Mouse (Mus musculus) liver, embryonic 12.5 days (tissue): ENCODE data around the gene Mast4. TPM values are rescaled to one million over a fixed set of nuclear protein-coding genes. Genes with fewer than 3 reads are reported as not detected.
A peak's percentile ranks its signal among the peaks of the same experiment; 100 is the strongest.

Experiments
- ATAC-seq: fragments of 200-750 bp; cut with Nextera tagmentation; 2 replicates; pipeline ENCODE4 v1.8.0; 2017; ENCODE audit warnings: moderate number of reproducible peaks, mild to moderate bottlenecking, moderate library complexity
- H3K27ac ChIP-seq: fragments of 300-500 bp; sonication (generic); 2 replicates; pipeline ENCODE4 v1.5.1; 2016; ENCODE audit warnings: mild to moderate bottlenecking
- H3K27me3 ChIP-seq: fragments of 300-500 bp; sonication (generic); replicated peaks from 2 replicates; pipeline ENCODE4 v1.6.1; 2016; ENCODE audit warnings: mild to moderate bottlenecking, moderate library complexity
- H3K36me3 ChIP-seq: fragments of 300-500 bp; sonication (generic); 2 replicates; pipeline ENCODE4 v1.6.1; 2016; ENCODE audit warnings: mild to moderate bottlenecking, moderate library complexity
- H3K4me1 ChIP-seq: fragments of 300-500 bp; sonication (generic); 2 replicates; pipeline ENCODE4 v1.6.1; 2016
- H3K4me2 ChIP-seq: fragments of 300-500 bp; sonication (generic); 2 replicates; pipeline ENCODE4 v1.6.1; 2016; ENCODE audit warnings: mild to moderate bottlenecking, moderate library complexity
- H3K4me3 ChIP-seq: fragments of 300-500 bp; sonication (generic); 2 replicates; pipeline ENCODE4 v1.5.1; 2016; ENCODE audit warnings: mild to moderate bottlenecking, moderate library complexity
- H3K9ac ChIP-seq: fragments of 300-500 bp; sonication (generic); 2 replicates; pipeline ENCODE4 v1.6.1; 2016; ENCODE audit warnings: mild to moderate bottlenecking, moderate library complexity
- H3K9me3 ChIP-seq: fragments of 300-500 bp; sonication (generic); replicated peaks from 2 replicates; pipeline ENCODE4 v1.6.1; 2016; ENCODE audit warnings: mild to moderate bottlenecking, moderate library complexity
- WGBS: fragments of 180-500 bp; shearing (Covaris S2); methylation state at CpG from one replicate; pipeline ENCODE4 v1.1.7; 2016; ENCODE audit not compliant: insufficient replicate concordance; 5-methylcytosine and 5-hydroxymethylcytosine counted together
- polyA plus RNA-seq: library from polyadenylated mRNA; unstranded; fragments of >200 nt; fragmentation: Nextera tagmentation; extraction: Ambion mirVana; gene quantifications from 2 replicates; pipeline ENCODE4 v1.2.1, GENCODE M21; 2016

Mast4 gene
- polyA plus RNA-seq, 1 experiment from 2014 or later, result 4.7 TPM

DNA sequence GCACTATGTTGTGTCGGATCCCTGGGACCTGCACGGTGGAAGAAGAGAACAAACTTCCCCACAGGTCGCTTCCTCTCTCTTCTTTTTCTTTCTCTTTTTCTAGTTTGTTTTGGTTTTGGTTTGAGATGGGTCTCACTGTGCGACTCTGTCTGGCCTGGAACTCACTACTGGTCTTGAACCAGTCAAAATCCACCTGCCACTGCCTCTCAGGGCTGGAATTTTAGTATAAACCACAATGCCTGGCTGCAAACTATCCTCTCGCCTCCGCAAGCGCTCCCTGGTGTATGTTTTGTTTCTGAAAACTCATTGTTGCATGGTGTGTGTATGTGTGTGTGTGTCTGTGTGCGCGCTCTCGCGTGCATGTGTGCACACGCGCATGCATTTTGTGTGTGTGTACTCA is 446.8 kb downstream of the Mast4 start:
- peaks cover 17% of the 10 kb centered on the region for H3K4me1 ChIP-seq
- H3K27ac ChIP-seq, result no peak overlapping the region
- no peaks in the 10 kb centered on the region for H3K9me3 ChIP-seq
- no peak overlapping the region for H3K4me3 ChIP-seq
- no peak overlapping the region for H3K9ac ChIP-seq
- H3K4me2 ChIP-seq, result no peak overlapping the region
- no peaks in the 10 kb centered on the region for H3K27me3 ChIP-seq
- no peak for ATAC-seq
- WGBS, result 84% methylated on average over 13 of the region's 13 CpGs
- no peaks in the 10 kb centered on the region for H3K36me3 ChIP-seq

DNA sequence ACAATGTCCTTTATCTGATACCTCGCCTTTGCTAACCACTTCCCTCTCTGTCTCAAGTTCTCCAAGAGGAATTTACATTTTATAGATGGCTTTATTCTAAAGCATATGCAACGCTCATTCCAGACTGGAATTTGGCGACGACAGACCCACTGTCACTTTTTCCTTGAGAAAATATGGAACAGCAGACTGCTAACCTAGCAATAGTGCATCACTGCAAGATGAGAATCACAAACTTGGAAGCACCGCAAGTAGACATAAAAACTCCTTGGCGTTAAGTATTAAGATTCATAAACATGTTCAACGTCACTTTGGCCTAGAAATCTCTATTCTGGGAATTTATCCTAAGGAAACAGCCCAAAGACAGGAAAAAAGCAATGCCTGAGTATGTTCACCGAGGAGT is 447.5 kb downstream of the Mast4 start:
- no peak overlapping the region for H3K9ac ChIP-seq
- no peak for ATAC-seq
- 72% methylated on average over 8 of the region's 8 CpGs for WGBS
- H3K27ac ChIP-seq, result no peak overlapping the region
- H3K27me3 ChIP-seq, result no peaks in the 10 kb centered on the region
- H3K4me3 ChIP-seq, result no peak overlapping the region
- peaks cover 17% of the 10 kb centered on the region for H3K4me1 ChIP-seq
- no peaks in the 10 kb centered on the region for H3K9me3 ChIP-seq
- no peaks in the 10 kb centered on the region for H3K36me3 ChIP-seq
- no peak overlapping the region for H3K4me2 ChIP-seq

DNA sequence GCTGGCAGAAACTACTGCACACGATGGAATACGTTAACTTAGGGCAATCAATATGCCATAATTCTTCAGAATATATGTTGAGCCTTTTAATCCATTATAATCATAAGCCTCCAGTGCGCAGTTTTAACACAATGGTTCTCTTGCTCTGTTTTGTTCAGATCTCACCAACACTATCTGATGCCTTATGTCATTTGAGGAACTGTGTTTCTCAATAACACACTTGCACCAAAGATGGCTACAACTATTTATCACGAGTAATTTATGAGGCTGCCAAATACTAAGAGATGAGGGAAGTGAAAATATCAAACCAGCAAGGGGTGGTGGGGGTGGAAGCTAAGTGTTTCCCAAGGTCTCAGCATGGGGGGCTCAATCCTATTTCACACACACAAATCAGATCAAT is 448.1 kb downstream of the Mast4 start:
- ATAC-seq, result no peak
- Histone ChIP-seq H3K9me3 (no peaks in the 10 kb centered on the region), H3K4me2 (no peak overlapping the region), H3K4me1 (peaks cover 17% of the 10 kb centered on the region), H3K27ac (no peak overlapping the region), H3K36me3 (no peaks in the 10 kb centered on the region), H3K27me3 (no peaks in the 10 kb centered on the region), H3K9ac (no peak overlapping the region), H3K4me3 (no peak overlapping the region)
- 67% methylated on average over 4 of the region's 4 CpGs for WGBS

DNA sequence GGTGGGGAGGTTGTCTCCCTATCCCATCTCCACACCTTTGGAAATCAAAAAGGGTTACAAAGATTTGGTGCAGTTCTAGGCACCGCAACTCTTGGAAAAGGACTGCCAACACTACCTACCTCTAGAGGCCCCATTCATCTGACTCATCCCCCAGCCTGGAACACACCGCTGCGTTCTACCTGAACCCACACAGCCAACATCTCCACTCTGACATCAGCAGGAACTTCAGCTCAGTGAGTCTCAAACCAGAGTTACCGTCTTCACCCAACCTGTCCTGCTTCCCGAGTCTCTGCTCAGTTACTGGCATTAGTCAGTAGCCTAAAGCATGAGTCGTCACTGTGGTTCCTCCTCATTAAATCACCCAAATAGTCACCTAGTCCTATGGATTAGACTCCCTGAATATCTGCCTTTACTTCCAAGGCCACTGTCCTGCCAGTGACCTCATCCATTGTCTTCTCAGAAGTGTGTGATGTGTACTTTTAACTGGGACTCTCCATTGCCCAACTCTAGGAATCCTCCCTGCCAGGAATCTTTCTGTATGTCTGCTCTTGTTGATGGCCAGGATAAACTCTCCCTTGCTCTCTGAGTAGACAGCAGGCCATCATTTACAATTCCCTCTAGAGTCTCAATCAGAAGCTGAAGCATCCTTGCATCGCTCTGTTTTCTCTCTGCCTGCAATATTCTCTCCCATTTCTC is 453.8 kb downstream of the Mast4 start:
- Histone ChIP-seq H3K4me2 (no peak overlapping the region), H3K4me3 (no peak overlapping the region), H3K27me3 (no peaks in the 10 kb centered on the region), H3K9ac (no peak overlapping the region), H3K4me1 (peaks cover 23% of the 10 kb centered on the region; the same call in 1 of the 2 replicates), H3K36me3 (no peaks in the 10 kb centered on the region), H3K27ac (no peak overlapping the region), H3K9me3 (no peaks in the 10 kb centered on the region)
- ATAC-seq, result no peak
- 74% methylated on average over 7 of the region's 7 CpGs for WGBS

DNA sequence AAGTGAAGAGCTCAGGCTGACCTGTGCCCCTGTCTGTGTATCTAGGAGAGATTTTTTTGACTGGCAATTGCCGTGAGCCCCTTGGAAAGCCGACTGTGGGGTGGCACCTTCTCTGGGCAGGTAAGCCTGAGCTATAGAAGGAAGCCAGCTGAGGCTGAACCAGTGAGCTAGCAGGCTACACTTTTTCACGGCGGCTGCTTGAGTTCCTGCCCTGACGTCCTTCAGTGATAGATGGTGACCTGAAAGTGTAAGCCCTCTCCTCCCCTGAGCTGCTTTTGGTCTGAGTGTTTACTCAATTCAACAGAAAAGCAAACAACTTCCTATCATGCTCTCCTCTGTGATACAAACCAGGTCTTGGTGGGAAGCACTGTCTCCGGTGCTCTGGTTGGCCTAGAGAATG is 455.7 kb downstream of the Mast4 start:
- WGBS, result 52% methylated on average over 6 of the region's 6 CpGs
- Histone ChIP-seq H3K27me3 (no peaks in the 10 kb centered on the region), H3K4me2 (no peak overlapping the region), H3K9me3 (no peaks in the 10 kb centered on the region), H3K4me3 (no peak overlapping the region), H3K27ac (no peak overlapping the region), H3K36me3 (no peaks in the 10 kb centered on the region), H3K4me1 (peaks cover 19% of the 10 kb centered on the region; the same call in 1 of the 2 replicates), H3K9ac (no peak overlapping the region)
- ATAC-seq, result no peak

DNA sequence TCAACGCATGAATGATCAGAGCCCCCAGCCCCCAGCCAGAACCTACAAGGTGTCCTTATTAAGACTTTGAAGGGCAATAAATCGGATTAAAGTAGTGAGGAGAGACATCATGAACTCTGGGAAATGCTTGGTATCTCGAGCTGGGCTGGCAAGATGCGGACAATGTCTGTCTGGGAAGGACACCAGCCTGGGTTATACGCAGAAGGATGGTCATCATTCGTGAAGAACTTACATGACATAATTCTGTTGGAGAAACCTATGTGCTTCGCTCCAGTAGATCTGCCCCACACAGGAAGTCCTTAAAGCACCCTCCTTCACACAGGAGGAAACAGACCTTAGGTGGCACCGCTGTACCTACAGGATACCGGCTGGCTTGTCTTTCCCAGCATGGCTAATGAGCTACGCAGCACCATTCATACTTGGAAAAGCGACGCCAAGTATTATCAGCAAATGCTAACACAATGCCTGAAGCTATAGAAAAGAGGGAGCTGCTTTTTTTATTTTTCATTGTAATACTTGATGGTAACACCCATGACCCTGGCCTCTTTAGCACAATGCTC is 456.5 kb downstream of the Mast4 start:
- H3K9me3 ChIP-seq, result no peaks in the 10 kb centered on the region
- no peak for ATAC-seq
- no peaks in the 10 kb centered on the region for H3K36me3 ChIP-seq
- H3K9ac ChIP-seq, result no peak overlapping the region
- H3K4me2 ChIP-seq, result no peak overlapping the region
- 75% methylated on average over 12 of the region's 12 CpGs for WGBS
- H3K4me1 ChIP-seq, result peaks cover 19% of the 10 kb centered on the region; the same call in 1 of the 2 replicates
- no peak overlapping the region for H3K27ac ChIP-seq
- H3K4me3 ChIP-seq, result no peak overlapping the region
- no peaks in the 10 kb centered on the region for H3K27me3 ChIP-seq

DNA sequence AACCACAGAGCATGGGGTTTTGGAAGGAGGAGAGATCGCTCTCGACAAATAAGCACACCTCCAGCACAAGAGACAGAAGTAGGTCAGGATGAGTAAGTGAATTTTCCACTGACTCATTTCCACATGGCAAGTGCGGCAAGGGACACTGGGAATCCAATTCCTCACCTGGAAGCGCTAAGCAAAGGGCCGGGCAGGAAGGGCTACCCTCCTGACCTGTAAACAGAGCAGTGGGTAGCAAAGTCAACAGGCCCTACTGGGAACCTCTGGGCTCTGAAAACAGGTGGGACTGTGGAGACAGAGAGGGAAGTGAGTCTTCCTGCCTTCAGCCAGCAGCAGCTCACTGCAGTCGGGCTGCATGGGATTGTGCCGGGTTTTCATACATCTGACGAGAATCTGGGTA is 457.1 kb downstream of the Mast4 start:
- H3K27ac ChIP-seq, result no peak overlapping the region

DNA sequence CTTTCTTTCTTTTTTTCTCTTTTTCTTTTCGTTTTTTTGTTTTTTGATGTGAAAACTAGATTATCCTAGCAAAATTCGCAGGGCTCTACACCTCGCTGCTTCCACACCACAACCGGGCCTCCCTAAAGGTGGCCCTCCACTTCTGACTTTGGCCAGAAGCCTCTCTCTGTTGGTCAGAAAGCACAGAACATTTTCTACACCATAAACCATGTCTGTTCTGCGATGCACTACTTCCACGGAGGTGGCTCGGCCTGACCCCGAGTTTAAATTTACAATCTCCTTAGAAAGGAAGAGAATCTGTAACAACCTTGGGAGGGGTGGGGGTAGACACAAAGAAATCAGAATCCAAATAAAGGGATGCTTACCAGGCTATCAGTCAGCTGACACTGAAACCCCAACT is 458.8 kb downstream of the Mast4 start:
- no peak overlapping the region for H3K4me2 ChIP-seq
- no peak overlapping the region for H3K9ac ChIP-seq
- H3K27me3 ChIP-seq, result no peaks in the 10 kb centered on the region
- no peak overlapping the region for H3K4me3 ChIP-seq
- no peaks in the 10 kb centered on the region for H3K36me3 ChIP-seq
- no peak for ATAC-seq
- peaks cover 19% of the 10 kb centered on the region; the same call in 1 of the 2 replicates for H3K4me1 ChIP-seq
- WGBS, result 84% methylated on average over 8 of the region's 8 CpGs
- no peak overlapping the region for H3K27ac ChIP-seq
- no peaks in the 10 kb centered on the region for H3K9me3 ChIP-seq

More for the DNA sequence above, 457.1 kb downstream of the Mast4 start:
- peak; percentile 65 for ATAC-seq
- H3K4me3 ChIP-seq, result no peak overlapping the region
- H3K9me3 ChIP-seq, result no peaks in the 10 kb centered on the region
- no peak overlapping the region for H3K4me2 ChIP-seq
- 74% methylated on average over 8 of the region's 8 CpGs for WGBS
- peaks cover 19% of the 10 kb centered on the region; the same call in 1 of the 2 replicates for H3K4me1 ChIP-seq
- H3K36me3 ChIP-seq, result no peaks in the 10 kb centered on the region
- no peaks in the 10 kb centered on the region for H3K27me3 ChIP-seq
- H3K9ac ChIP-seq, result no peak overlapping the region

DNA sequence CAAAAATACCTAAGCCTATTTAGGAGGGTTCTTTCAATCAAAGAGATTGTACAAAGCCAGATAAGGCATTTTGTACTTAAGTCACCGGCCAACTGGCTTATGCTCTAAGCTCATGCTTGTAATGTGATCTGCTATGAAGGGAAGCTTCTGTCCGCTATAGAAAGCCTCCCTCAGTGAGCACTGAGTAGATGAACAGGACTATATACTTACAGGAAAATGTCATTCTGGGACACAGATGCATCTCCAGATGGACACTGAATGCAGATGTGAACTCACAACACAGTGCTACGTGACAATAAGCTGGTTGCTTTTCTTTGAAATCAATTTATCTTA is 459.2 kb downstream of the Mast4 start:
- H3K27me3 ChIP-seq, result no peaks in the 10 kb centered on the region
- H3K27ac ChIP-seq, result no peak overlapping the region
- no peak overlapping the region for H3K4me3 ChIP-seq
- 62% methylated on average over 3 of the region's 3 CpGs for WGBS
- peaks cover 23% of the 10 kb centered on the region for H3K4me1 ChIP-seq
- no peaks in the 10 kb centered on the region for H3K9me3 ChIP-seq
- no peak overlapping the region for H3K4me2 ChIP-seq
- H3K9ac ChIP-seq, result no peak overlapping the region
- H3K36me3 ChIP-seq, result no peaks in the 10 kb centered on the region
- no peak for ATAC-seq

DNA sequence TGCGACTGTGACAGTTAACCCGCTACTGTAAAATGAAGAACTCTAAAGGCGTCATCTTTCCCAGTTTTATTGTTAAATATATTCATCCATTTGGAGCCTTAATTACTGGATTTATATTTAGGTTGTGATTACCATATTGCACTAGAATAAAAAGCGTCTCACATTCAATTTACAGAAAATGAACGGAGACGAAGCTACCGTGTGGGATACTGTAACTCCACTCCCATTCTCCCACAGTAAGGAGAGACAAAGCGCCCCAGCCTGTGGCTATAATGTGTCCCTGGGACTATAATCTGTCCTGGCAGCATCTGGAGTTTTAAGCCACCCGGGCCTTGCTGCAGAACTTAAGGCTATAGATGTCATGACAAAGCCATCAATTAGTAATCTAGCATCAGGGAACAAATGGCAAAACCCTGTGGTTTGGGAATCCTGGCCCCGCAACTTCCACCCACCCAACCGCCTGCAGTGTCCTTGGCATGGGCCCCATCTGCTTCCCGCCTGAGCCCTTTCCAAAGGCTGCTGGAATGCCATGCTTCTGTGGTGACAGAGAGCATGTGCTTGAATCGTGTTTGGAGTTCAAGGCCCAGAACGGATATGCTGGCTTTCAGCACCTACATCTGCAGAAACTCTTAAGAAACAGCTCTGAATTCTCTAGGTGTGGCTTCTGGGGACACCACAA is 459.7 kb downstream of the Mast4 start:
- no peak for ATAC-seq
- 75% methylated on average over 14 of the region's 14 CpGs for WGBS
- no peak overlapping the region for H3K27ac ChIP-seq
- H3K9ac ChIP-seq, result no peak overlapping the region
- H3K4me2 ChIP-seq, result no peak overlapping the region
- H3K9me3 ChIP-seq, result no peaks in the 10 kb centered on the region
- peaks cover 23% of the 10 kb centered on the region for H3K4me1 ChIP-seq
- no peaks in the 10 kb centered on the region for H3K27me3 ChIP-seq
- H3K4me3 ChIP-seq, result no peak overlapping the region
- H3K36me3 ChIP-seq, result no peaks in the 10 kb centered on the region

DNA sequence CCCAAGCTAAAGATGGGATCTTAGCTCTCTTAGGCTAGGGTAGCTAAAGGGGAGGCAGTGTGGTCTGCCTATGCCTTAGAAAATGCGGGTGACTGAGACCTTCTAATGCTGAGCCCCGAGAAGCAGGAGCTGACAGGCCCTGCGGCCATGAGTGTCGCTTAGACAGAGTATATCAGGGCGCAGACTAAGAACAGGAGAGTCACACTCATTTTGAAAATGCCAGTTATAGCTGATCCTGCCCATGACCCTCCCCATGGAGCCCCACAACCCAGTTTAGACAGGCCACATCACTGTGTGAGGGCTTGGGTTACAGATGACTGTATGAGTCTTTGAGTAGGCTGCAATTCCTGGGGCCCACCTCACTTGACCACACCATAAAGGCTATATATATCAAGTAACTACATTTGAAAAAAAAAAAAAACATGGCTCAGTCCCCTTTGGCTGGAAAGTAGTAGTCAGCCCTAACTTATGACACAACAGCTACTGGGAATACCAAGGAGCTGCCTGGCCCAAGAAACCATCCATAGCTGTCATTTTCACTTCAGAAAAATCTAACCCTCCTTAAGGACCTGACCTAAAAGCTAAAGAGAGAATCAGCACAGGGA is 460.8 kb downstream of the Mast4 start:
- no peak overlapping the region for H3K27ac ChIP-seq
- ATAC-seq, result no peak
- no peaks in the 10 kb centered on the region for H3K9me3 ChIP-seq
- no peaks in the 10 kb centered on the region for H3K27me3 ChIP-seq
- H3K4me2 ChIP-seq, result no peak overlapping the region
- H3K36me3 ChIP-seq, result no peaks in the 10 kb centered on the region
- H3K4me3 ChIP-seq, result no peak overlapping the region
- WGBS, result 76% methylated on average over 5 of the region's 5 CpGs
- peaks cover 18% of the 10 kb centered on the region for H3K4me1 ChIP-seq
- H3K9ac ChIP-seq, result no peak overlapping the region

DNA sequence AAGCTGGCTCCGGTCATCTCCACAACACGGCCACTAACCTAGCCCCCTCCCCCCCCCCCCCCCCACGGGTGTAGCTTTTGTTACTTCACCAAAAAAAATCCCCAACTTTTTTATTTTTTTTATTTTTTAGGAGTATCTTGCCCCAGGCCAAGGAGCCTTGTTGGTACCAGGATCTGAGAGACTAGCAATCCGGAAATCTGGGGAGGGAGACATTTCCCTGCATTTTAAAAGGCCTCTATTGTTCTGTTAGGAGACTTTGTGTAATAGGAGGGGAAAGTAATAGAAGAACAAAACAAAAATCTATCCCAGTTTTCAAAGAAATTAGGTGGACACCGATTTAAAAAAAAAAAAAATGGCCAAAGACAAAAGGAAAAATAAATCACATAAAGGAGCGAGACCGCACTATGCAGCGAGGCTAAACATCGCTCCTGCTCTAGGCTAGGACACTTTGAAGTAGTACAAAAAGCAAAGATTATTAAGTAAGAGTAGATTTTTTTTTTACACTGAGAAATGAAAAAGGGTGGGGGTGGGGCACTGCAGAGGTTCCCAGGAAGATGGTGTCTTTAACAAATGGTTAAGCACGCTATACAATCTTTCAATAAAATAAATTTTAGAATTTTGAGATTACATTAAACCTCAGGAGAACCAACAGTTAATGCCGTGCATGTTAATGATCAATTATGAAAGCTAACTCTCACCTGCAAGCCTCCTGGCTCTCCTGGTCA is 462.8 kb downstream of the Mast4 start:
- Histone ChIP-seq H3K9ac (no peak overlapping the region), H3K9me3 (no peaks in the 10 kb centered on the region), H3K4me1 (peaks cover 9% of the 10 kb centered on the region), H3K4me2 (no peak overlapping the region), H3K36me3 (no peaks in the 10 kb centered on the region), H3K27me3 (no peaks in the 10 kb centered on the region), H3K27ac (no peak overlapping the region), H3K4me3 (no peak overlapping the region)
- WGBS, result 74% methylated on average over 11 of the region's 11 CpGs
- ATAC-seq, result no peak
